Mouse (Mus musculus) ovary, postnatal 10 days (tissue): ENCODE data around the gene Slc43a2.
"Not testable (repeated sequence)": the region's sequence is repeated elsewhere in the genome, so short reads cannot be mapped to it uniquely, and the experiment has no call there.

Experiments
- DNase-seq: peaks from one replicate; pipeline ENCODE4 v3.0.0; 2022; ENCODE audit warnings: low spot score

The Slc43a2 gene

GRCm38 (mm10) chr11:75551321-75551720, 19.8 kb downstream of the Slc43a2 start:
- DNase-seq = no peak

GRCm38 (mm10) chr11:75551961-75552441, 20.5 kb downstream of the Slc43a2 start:
- DNase-seq = no peak

GRCm38 (mm10) chr11:75552906-75553482, 21.5 kb downstream of the Slc43a2 start:
- DNase-seq = no peak

GRCm38 (mm10) chr11:75556006-75556405, 24.5 kb downstream of the Slc43a2 start:
- not testable (repeated sequence) for DNase-seq

GRCm38 (mm10) chr11:75557142-75557541, 25.6 kb downstream of the Slc43a2 start:
- no peak for DNase-seq

- no peak for DNase-seq
Observed at GRCm38 (mm10) chr11:75558101-75558500, 26.6 kb downstream of the Slc43a2 start.

- DNase-seq = no peak
Observed at GRCm38 (mm10) chr11:75559870-75560504, 28.5 kb downstream of the Slc43a2 start.

GRCm38 (mm10) chr11:75560530-75561409, 29.3 kb downstream of the Slc43a2 start:
- DNase-seq = no peak

- DNase-seq = no peak
Observed at GRCm38 (mm10) chr11:75561410-75561791, 29.9 kb downstream of the Slc43a2 start.

- no peak for DNase-seq
Observed at GRCm38 (mm10) chr11:75562840-75563239, 31.3 kb downstream of the Slc43a2 start.

GRCm38 (mm10) chr11:75563851-75564548, 32.5 kb downstream of the Slc43a2 start:
- DNase-seq = no peak

- no peak for DNase-seq
Observed at GRCm38 (mm10) chr11:75565849-75566248, 34.4 kb downstream of the Slc43a2 start.

GRCm38 (mm10) chr11:75566276-75567196, 35.0 kb downstream of the Slc43a2 start:
- no peak for DNase-seq

- DNase-seq = no peak
Observed at GRCm38 (mm10) chr11:75567346-75568114, 36.0 kb downstream of the Slc43a2 start.

GRCm38 (mm10) chr11:75568115-75568511, 36.6 kb downstream of the Slc43a2 start:
- no peak for DNase-seq

- DNase-seq = no peak
Observed at GRCm38 (mm10) chr11:75568962-75569361, 37.5 kb downstream of the Slc43a2 start.

GRCm38 (mm10) chr11:75570375-75571125, 39.1 kb downstream of the Slc43a2 start:
- DNase-seq = no peak

GRCm38 (mm10) chr11:75571126-75571990, 39.9 kb downstream of the Slc43a2 start:
- no peak for DNase-seq
